Mouse (Mus musculus) liver, postnatal 0 days (tissue): ENCODE data around the gene Phf13. TPM values are rescaled to one million over a fixed set of nuclear protein-coding genes. Genes with fewer than 3 reads are reported as not detected.
A peak's percentile ranks its signal among the peaks of the same experiment; 100 is the strongest.

Experiments used
- ATAC-seq: fragments of 200-750 bp; cut with Nextera tagmentation; 2 replicates; pipeline ENCODE4 v1.8.0; 2017; ENCODE audit warnings: mild to moderate bottlenecking, moderate library complexity
- DNase-seq: peaks from one replicate; pipeline ENCODE4 v3.0.0-alpha.2; 2016
- H3K27ac ChIP-seq: fragments of 300-500 bp; sonication (generic); 2 replicates; pipeline ENCODE4 v1.5.1; 2014; ENCODE audit warnings: antibody characterized with exemption, moderate library complexity, mild to moderate bottlenecking, low read depth
- H3K27me3 ChIP-seq: fragments of 300-500 bp; sonication (generic); 2 replicates; pipeline ENCODE4 v1.6.1; 2014; ENCODE audit warnings: low read length, control low read depth, mixed read lengths; ENCODE audit not compliant: insufficient read depth
- H3K36me3 ChIP-seq: fragments of 300-500 bp; sonication (generic); replicated peaks from 2 replicates; pipeline ENCODE4 v1.6.1; 2014; ENCODE audit warnings: mild to moderate bottlenecking, control low read depth, low read length, moderate library complexity, mixed read lengths; ENCODE audit not compliant: insufficient read depth
- H3K4me1 ChIP-seq: fragments of 300-500 bp; sonication (generic); 2 replicates; pipeline ENCODE4 v1.6.1; 2014; ENCODE audit warnings: antibody characterized with exemption, mild to moderate bottlenecking, control low read depth; ENCODE audit not compliant: insufficient read depth
- H3K4me2 ChIP-seq: fragments of 300-500 bp; sonication (generic); 2 replicates; pipeline ENCODE4 v1.6.1; 2014; ENCODE audit warnings: low read depth, mild to moderate bottlenecking, low read length, moderate library complexity, mixed read lengths
- H3K4me3 ChIP-seq: fragments of 300-500 bp; sonication (generic); 2 replicates; pipeline ENCODE4 v1.5.1; 2014; ENCODE audit warnings: low read depth, low read length
- H3K9ac ChIP-seq: fragments of 300-500 bp; sonication (generic); replicated peaks from 2 replicates; pipeline ENCODE4 v1.6.1; 2014; ENCODE audit warnings: mild to moderate bottlenecking, moderate library complexity
- H3K9me3 ChIP-seq: fragments of 300-500 bp; sonication (generic); 2 replicates; pipeline ENCODE4 v1.6.1; 2016; ENCODE audit warnings: mild to moderate bottlenecking, control low read depth, low read length, mixed read lengths
- CTCF ChIP-seq: sonication (generic); IDR thresholded peaks from 2 replicates; pipeline ENCODE4 v1.5.1; 2016; ENCODE audit warnings: antibody characterized with exemption, low read depth
- EP300 ChIP-seq: IDR thresholded peaks from 2 replicates; pipeline ENCODE4 v1.6.1; 2016; ENCODE audit warnings: antibody characterized with exemption, low read depth, mild to moderate bottlenecking
- WGBS: fragments of 180-500 bp; shearing (Covaris S2); extraction: QIAGEN DNeasy Blood & Tissue Kit; methylation state at CpG from one replicate; pipeline ENCODE4 v1.1.7; 2014; ENCODE audit not compliant: insufficient replicate concordance; 5-methylcytosine and 5-hydroxymethylcytosine counted together
- polyA plus RNA-seq: library from polyadenylated mRNA; unstranded; fragments of >200 nt; fragmentation: Nextera tagmentation; extraction: Ambion mirVana; gene quantifications from 2 replicates; pipeline ENCODE4 v1.2.1, GENCODE M21; 2015

Gene Phf13
- polyA plus RNA-seq, 1 experiment from 2014 or later: 3.6 TPM

DNA sequence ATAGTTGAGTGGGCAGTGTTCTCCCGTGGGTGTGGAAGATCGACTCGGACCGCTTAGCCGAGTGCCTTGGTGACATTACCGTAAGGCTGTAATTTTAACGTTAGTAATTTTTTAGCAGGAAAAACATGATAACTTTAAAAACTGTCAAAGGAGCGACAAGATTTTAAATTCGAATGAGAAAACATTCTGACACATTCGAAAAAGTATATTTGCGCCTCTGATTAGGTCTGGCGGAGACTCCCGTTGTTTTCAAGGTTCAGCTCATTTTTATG is 829 bp upstream of the Phf13 start:
- 2% methylated on average over 13 of the region's 13 CpGs for WGBS
- no peaks in the 10 kb centered on the region for H3K9me3 ChIP-seq

GRCm38 (mm10) chr4:151995371-151996172 is 486 bp downstream of the Phf13 start:
- no peak for DNase-seq
- ATAC-seq: peak; percentile 2
- WGBS: 2% methylated on average over 47 of the region's 111 CpGs
- Histone ChIP-seq H3K36me3 (peaks cover 14% of the 10 kb centered on the region), H3K9me3 (no peaks in the 10 kb centered on the region), H3K4me1 (peaks cover 17% of the 10 kb centered on the region), H3K4me3 (peak overlapping the region; percentile 97), H3K9ac (peak overlapping the region; percentile 95), H3K27me3 (peaks cover 5% of the 10 kb centered on the region), H3K27ac (peak overlapping the region; percentile 78), H3K4me2 (peak overlapping the region; percentile 100)
- TF ChIP-seq CTCF (no peak), EP300 (no peak)

More for the DNA sequence above, 829 bp upstream of the Phf13 start:
- no peak for TF ChIP-seq CTCF
- no peak for TF ChIP-seq EP300
- Histone ChIP-seq H3K27ac (peak overlapping the region; percentile 98), H3K4me3 (peak overlapping the region; percentile 97), H3K36me3 (peaks cover 3% of the 10 kb centered on the region), H3K9ac (peak overlapping the region; percentile 82), H3K27me3 (peaks cover 5% of the 10 kb centered on the region), H3K4me1 (peaks cover 17% of the 10 kb centered on the region), H3K4me2 (peak overlapping the region; percentile 100)
- ATAC-seq (no peak), DNase-seq (no peak)

DNA sequence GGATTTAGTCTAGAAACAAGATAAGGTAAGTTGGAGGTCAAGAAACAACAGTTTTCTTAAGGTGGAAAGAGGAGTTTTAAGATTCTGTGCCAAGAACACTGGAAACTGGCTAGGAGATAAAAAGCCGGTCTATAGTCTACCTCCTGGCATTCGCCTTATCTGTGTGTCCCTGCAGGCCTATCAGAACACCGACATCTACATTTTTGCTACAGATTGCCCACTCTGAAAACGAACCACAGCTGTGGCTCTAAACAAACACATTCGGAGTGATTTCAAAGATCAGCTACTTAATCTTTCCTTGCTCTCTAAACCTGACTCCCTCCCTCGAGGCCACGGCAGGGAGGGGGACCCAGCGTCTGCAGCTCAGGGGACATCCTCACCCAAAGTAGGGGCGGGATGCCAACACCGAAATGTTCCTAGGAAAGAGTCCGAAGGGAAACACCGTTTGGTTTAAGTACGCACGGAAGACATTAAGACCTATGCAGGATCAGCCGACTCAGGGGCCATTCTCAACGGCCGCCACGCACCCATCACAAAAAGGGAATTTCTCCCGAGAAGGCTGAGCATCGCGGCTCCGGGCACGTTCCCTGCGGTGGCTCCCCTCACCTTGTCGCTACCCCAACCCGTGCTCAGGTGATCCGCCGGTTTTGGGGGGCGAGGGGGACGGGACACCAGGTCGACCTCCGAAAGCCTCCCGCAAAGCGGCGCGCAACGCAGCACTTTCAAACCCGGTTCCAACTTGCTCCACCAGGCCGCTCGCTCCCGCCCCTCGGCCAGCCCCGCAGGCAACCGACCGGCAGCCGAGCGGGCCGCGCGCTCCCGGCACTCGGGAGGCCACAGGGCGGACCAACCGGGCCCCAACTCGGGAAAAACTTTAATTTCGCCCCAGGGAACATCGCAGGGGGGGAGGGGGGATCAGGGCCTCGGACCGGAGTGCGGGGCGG is 1.6 kb downstream of the Phf13 start:
- Histone ChIP-seq H3K27me3 (peaks cover 5% of the 10 kb centered on the region), H3K9ac (peak overlapping the region; percentile 95), H3K36me3 (peaks cover 14% of the 10 kb centered on the region), H3K4me2 (peak overlapping the region; percentile 100), H3K9me3 (no peaks in the 10 kb centered on the region), H3K27ac (peak overlapping the region; percentile 78; the same call in 1 of the 2 replicates), H3K4me3 (peak overlapping the region; percentile 97), H3K4me1 (peaks cover 17% of the 10 kb centered on the region)
- TF ChIP-seq EP300 (peak; percentile 80), CTCF (no peak)
- DNase-seq (peak; percentile 60), ATAC-seq (no peak)
- WGBS: 5% methylated on average over 55 of the region's 61 CpGs

- no peak for DNase-seq
- peaks cover 5% of the 10 kb centered on the region for H3K27me3 ChIP-seq
- WGBS: 70% methylated on average over 6 of the region's 6 CpGs
Observed at GRCm38 (mm10) chr4:151993035-151993434, 3.0 kb downstream of the Phf13 start.

DNA sequence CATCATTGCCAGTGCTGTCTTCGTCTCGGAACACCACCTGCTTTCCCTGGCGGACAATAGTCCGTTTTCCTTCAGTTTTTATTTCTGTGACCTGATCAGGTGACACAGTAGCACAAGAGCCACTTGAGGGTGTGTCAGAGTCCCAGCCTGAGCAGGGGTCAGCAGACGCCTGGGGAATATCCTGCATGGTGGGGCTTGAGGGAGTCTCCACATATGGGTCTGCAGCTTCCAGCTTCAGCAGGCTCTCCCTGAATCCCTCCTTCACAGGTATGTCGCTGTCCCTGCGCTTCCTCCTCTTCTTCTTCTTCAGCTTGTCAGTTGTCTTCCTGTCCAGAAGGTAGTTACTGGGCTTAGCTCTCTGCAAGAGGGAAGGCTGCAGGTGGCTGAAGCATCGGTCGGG is 4.0 kb downstream of the Phf13 start:
- Histone ChIP-seq H3K27me3 (peaks cover 5% of the 10 kb centered on the region), H3K9me3 (no peaks in the 10 kb centered on the region), H3K36me3 (peaks cover 14% of the 10 kb centered on the region), H3K9ac (no peak overlapping the region), H3K4me3 (no peak overlapping the region), H3K4me1 (peaks cover 23% of the 10 kb centered on the region), H3K27ac (no peak overlapping the region), H3K4me2 (no peak overlapping the region)
- ATAC-seq (no peak), DNase-seq (no peak)
- TF ChIP-seq CTCF: no peak
- no peak for TF ChIP-seq EP300
- 87% methylated on average over 9 of the region's 9 CpGs for WGBS

More at GRCm38 (mm10) chr4:151993035-151993434, 3.0 kb downstream of the Phf13 start:
- H3K4me2 ChIP-seq: no peak overlapping the region
- H3K4me3 ChIP-seq: no peak overlapping the region
- H3K9ac ChIP-seq: no peak overlapping the region
- peaks cover 14% of the 10 kb centered on the region for H3K36me3 ChIP-seq
- no peak for TF ChIP-seq EP300
- H3K27ac ChIP-seq: no peak overlapping the region
- no peaks in the 10 kb centered on the region for H3K9me3 ChIP-seq
- no peak for ATAC-seq
- peaks cover 27% of the 10 kb centered on the region for H3K4me1 ChIP-seq

DNA sequence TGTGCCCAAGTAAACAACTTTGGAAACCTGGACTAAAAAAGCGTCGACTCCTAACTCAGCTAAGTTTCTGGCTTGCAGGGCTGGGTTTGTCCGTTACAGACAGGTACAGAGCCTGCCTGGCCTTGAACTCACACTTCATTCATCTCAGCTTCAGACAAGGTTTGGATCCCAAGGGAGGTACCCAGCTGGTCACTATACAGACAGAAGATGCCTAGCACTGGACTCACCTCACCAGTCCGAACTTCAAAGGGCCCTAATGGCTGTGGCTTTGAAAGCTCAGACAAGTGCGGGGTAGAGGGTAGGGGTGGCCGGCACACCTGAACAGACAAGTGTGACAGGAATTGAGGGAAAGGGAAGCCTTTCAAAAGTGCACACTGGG is 7.0 kb downstream of the Phf13 start:
- no peaks in the 10 kb centered on the region for H3K9me3 ChIP-seq
- H3K4me2 ChIP-seq: peak overlapping the region; percentile 95
- peaks cover 14% of the 10 kb centered on the region for H3K36me3 ChIP-seq
- peak overlapping the region; percentile 78 for H3K9ac ChIP-seq
- H3K27me3 ChIP-seq: peaks cover 5% of the 10 kb centered on the region
- TF ChIP-seq EP300: no peak
- TF ChIP-seq CTCF: no peak
- DNase-seq (no peak), ATAC-seq (peak; percentile 12; the same call in 1 of the 2 replicates)
- 45% methylated on average over 6 of the region's 6 CpGs for WGBS
- peaks cover 14% of the 10 kb centered on the region for H3K4me1 ChIP-seq
- peak overlapping the region; percentile 64 for H3K4me3 ChIP-seq
- peak overlapping the region; percentile 66; the same call in 1 of the 2 replicates for H3K27ac ChIP-seq
